Mouse (Mus musculus): ENCODE data around the gene Hexim1. TPM values are rescaled to one million over a fixed set of nuclear protein-coding genes. Genes with fewer than 3 reads are reported as not detected.

The Hexim1 gene
- polyA plus RNA-seq, 1 experiment, result 19.0 TPM

DNA sequence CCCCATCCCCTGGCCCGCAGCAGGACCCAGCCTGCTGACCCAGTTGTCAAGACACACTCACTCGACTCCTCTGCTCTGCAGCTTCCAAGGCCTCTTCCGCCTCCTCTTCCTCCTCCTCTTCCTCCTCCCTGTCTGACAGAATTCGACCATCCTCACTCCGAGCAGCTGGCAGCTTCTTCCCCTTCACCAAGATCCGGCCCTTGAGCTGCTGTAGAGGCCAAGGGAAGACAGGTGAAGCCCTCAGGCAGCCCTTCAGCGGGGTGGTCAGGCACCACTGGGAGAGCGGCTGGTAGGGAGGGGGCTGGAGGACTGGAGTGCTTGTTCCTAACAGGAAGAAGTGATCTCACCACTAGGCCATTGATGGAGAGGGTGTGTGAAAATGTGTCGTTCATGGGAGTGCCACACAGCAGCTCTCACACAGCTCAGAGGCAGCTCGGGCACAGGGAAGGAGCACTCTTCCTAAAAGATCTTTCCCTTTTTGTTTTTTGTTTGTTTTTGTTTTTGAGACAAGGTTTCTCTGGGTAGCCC lies 41.2 kb upstream of the Hexim1 start:
- Histone ChIP-seq H3K27ac (ENCODE audit: insufficient read depth, low read length) (no peak overlapping the region), H3K4me3 (ENCODE audit: insufficient read depth, low read length) (no peak overlapping the region), H3K4me1 (ENCODE audit: control insufficient read depth, insufficient read depth, low read length) (no peaks in the 10 kb centered on the region)
- no peak for TF ChIP-seq CTCF (IDR thresholded peaks at IDR 0.05; ENCODE audit: borderline replicate concordance, insufficient read depth, low read length)
- TF ChIP-seq POLR2A (IDR thresholded peaks at IDR 0.05; ENCODE audit: low read depth, low read length), result no peak

DNA sequence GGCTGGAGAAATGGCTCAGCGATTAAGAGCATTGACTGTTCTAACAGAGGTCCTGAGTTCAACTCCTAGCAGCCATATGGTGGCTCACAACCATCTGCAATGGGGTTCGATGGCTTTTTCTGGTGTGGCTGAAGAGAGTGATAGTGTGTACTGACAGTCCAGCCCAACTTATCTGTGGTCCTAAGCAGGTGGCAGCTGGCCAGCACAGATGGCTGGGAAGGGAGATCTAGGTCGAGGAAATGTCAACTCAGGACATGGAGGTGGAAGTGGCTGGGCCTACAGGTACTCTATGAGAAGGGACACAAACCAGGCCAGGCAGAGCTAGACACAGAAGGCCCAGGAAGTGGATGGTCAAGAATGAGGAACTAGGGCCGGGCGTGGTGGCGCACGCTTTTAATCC lies 40.0 kb upstream of the Hexim1 start:
- no peak for TF ChIP-seq CTCF (IDR thresholded peaks at IDR 0.05; ENCODE audit: borderline replicate concordance, insufficient read depth, low read length)
- TF ChIP-seq POLR2A (IDR thresholded peaks at IDR 0.05; ENCODE audit: low read depth, low read length), result no peak
- Histone ChIP-seq H3K27ac (ENCODE audit: insufficient read depth, low read length) (no peak overlapping the region), H3K4me3 (ENCODE audit: insufficient read depth, low read length) (no peak overlapping the region)

DNA sequence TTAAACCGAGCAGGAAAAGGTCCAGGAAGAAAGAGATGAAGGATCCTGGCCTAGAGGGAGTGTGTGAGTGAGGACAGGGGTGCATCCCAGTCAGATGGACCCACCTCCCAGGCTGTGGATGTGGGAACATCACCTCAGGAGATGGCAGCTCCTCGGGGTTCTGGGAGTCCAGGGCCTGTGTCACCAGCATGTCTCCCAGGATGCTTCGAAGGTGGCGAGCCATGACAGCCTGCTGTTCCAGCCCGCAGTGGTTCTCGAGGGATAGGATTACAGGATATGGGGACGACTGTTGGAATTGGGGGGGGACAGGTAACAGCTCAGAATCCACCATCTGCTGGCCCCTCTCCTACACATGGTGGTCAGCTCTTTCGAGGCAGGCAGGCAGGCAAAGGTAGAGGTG lies 39.5 kb upstream of the Hexim1 start:
- Histone ChIP-seq H3K4me1 (ENCODE audit: control insufficient read depth, insufficient read depth, low read length) (no peaks in the 10 kb centered on the region), H3K27ac (ENCODE audit: insufficient read depth, low read length) (no peak overlapping the region), H3K4me3 (ENCODE audit: insufficient read depth, low read length) (no peak overlapping the region)
- TF ChIP-seq CTCF (IDR thresholded peaks at IDR 0.05; ENCODE audit: borderline replicate concordance, insufficient read depth, low read length) (no peak), POLR2A (IDR thresholded peaks at IDR 0.05; ENCODE audit: low read depth, low read length) (no peak)

More for the DNA sequence above, 40.0 kb upstream of the Hexim1 start:
- no peaks in the 10 kb centered on the region for H3K4me1 ChIP-seq (ENCODE audit: control insufficient read depth, insufficient read depth, low read length)

DNA sequence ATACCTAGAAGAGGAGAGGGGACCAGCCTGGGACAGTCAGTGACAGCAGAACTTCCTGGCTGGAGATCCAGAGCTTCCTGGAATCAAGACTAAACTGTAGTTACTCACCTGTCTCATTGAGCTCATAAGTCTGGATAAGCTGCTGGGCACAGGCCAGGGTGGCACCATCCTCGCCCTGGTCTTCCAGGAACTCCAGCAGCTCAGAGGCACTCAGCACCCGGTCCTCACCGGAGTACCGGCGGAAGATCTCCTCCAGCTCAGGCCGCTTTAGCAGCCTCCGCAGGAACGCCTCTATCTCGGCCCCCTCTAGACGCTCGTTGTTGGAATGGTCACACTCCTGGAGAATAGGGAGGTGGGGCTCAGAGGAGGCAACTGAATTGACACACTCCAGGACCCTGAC lies 37.9 kb upstream of the Hexim1 start:
- TF ChIP-seq CTCF (IDR thresholded peaks at IDR 0.05; ENCODE audit: borderline replicate concordance, insufficient read depth, low read length) (no peak), POLR2A (IDR thresholded peaks at IDR 0.05; ENCODE audit: low read depth, low read length) (no peak)
- Histone ChIP-seq H3K4me1 (ENCODE audit: control insufficient read depth, insufficient read depth, low read length) (no peaks in the 10 kb centered on the region), H3K4me3 (ENCODE audit: insufficient read depth, low read length) (no peak overlapping the region), H3K27ac (ENCODE audit: insufficient read depth, low read length) (no peak overlapping the region)

DNA sequence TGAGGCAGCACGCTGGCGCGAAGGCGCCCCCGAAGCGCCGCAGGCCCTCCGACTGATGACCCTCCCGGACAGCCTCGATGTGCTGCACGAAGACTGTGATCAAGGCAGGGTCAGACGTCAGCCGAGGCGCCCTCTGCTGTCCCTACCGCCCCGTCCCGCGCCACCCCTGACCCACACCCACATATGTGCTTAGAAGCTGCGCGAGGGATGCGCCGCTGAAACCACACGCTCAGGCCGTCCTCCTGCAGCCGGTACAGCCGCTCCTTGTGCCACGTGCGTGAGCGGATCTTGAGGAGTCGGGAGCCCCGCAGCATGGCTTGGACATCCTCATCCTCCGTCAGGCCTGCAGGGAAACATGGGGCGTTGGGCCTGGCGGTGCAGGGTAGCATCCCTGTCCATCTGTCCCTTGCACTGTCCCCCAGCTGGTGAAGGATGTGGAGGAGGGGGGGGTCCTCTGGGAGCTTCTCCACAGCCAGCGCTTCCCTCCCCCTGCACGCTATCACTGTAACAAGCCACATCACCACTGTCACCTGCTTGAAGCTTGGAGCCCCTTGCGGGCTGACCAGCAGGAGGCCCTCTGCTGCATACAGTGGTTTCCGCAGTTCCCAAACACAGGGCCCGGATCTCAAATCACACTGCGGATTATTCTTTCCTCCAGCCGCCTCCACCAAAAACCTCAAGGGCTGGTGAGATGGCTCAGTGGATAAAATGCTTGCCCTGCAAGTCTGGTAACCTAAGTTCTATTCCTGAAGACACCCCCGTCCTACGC lies 35.5 kb upstream of the Hexim1 start:
- Histone ChIP-seq H3K27ac (ENCODE audit: insufficient read depth, low read length) (no peak overlapping the region), H3K4me1 (ENCODE audit: control insufficient read depth, insufficient read depth, low read length) (no peaks in the 10 kb centered on the region), H3K4me3 (ENCODE audit: insufficient read depth, low read length) (no peak overlapping the region)
- TF ChIP-seq POLR2A (IDR thresholded peaks at IDR 0.05; ENCODE audit: low read depth, low read length) (no peak), CTCF (IDR thresholded peaks at IDR 0.05; ENCODE audit: borderline replicate concordance, insufficient read depth, low read length) (peak; percentile 47; the same call in 1 of the 2 replicates)

DNA sequence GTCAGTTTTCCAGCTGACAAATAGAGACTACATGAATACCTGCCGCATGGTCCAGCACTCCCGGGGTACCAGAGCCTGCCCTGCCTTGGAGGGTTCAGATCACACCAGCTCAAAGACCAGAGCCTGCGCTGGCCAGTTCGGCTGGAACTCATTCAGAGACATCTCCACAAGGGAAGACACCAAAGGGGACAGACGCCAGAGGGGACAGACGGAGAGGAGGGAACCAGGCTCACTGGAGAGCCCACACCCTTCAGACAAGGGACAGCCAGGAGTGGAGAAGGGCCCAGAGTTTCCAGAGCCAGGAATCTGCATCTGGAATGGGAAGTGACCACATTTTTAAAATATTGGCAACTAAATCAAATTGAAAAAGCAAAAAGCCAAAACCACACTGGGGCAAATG lies 34.4 kb upstream of the Hexim1 start:
- Histone ChIP-seq H3K27ac (ENCODE audit: insufficient read depth, low read length) (no peak overlapping the region), H3K4me3 (ENCODE audit: insufficient read depth, low read length) (no peak overlapping the region), H3K4me1 (ENCODE audit: control insufficient read depth, insufficient read depth, low read length) (no peaks in the 10 kb centered on the region)
- no peak for TF ChIP-seq CTCF (IDR thresholded peaks at IDR 0.05; ENCODE audit: borderline replicate concordance, insufficient read depth, low read length)
- no peak for TF ChIP-seq POLR2A (IDR thresholded peaks at IDR 0.05; ENCODE audit: low read depth, low read length)

DNA sequence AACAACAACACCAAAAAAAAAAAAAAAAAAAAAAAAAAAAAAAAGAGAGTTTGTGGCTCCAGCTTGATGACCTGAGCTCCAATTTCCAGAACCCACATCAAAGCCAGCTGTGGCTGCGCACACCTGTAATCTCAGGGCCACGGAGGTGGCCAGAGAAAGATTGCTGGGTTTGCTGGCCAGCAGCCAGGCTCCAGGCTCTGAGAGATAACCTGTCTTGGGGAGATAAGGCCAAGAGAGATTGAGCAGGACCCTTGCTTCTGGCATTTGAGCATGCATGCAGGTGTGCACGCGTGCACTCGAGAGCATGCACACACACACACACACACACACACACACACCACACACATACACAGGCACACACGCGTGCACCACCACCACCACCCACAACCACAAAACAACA lies 22.7 kb upstream of the Hexim1 start:
- H3K4me1 ChIP-seq (ENCODE audit: control insufficient read depth, insufficient read depth, low read length), result peaks cover 21% of the 10 kb centered on the region
- peak overlapping the region; percentile 72 for H3K27ac ChIP-seq (ENCODE audit: insufficient read depth, low read length)
- no peak for TF ChIP-seq CTCF (IDR thresholded peaks at IDR 0.05; ENCODE audit: borderline replicate concordance, insufficient read depth, low read length)
- TF ChIP-seq POLR2A (IDR thresholded peaks at IDR 0.05; ENCODE audit: low read depth, low read length), result no peak
- H3K4me3 ChIP-seq (ENCODE audit: insufficient read depth, low read length), result no peak overlapping the region

GRCm38 (mm10) chr11:103093862-103094833 lies 21.9 kb upstream of the Hexim1 start:
- Histone ChIP-seq H3K4me3 (ENCODE audit: insufficient read depth, low read length) (no peak overlapping the region), H3K27ac (ENCODE audit: insufficient read depth, low read length) (peak overlapping the region; percentile 72), H3K4me1 (ENCODE audit: control insufficient read depth, insufficient read depth, low read length) (peaks cover 21% of the 10 kb centered on the region)
- peak; percentile 54 for TF ChIP-seq POLR2A (IDR thresholded peaks at IDR 0.05; ENCODE audit: low read depth, low read length)
- no peak for TF ChIP-seq CTCF (IDR thresholded peaks at IDR 0.05; ENCODE audit: borderline replicate concordance, insufficient read depth, low read length)

- no peak for TF ChIP-seq POLR2A (IDR thresholded peaks at IDR 0.05; ENCODE audit: low read depth, low read length)
- TF ChIP-seq CTCF (IDR thresholded peaks at IDR 0.05; ENCODE audit: borderline replicate concordance, insufficient read depth, low read length), result no peak
- H3K4me1 ChIP-seq (ENCODE audit: control insufficient read depth, insufficient read depth, low read length), result peaks cover 23% of the 10 kb centered on the region
- H3K27ac ChIP-seq (ENCODE audit: insufficient read depth, low read length), result peak overlapping the region; percentile 43; the same call in 1 of the 2 replicates
- H3K4me3 ChIP-seq (ENCODE audit: insufficient read depth, low read length), result no peak overlapping the region
Observed at GRCm38 (mm10) chr11:103095107-103095670, 20.8 kb upstream of the Hexim1 start.
